Mouse (Mus musculus) forebrain, embryonic 10.5 days (tissue): ENCODE results near the gene Gm1673. TPM values are rescaled to one million over a fixed set of nuclear protein-coding genes. Genes with fewer than 3 reads are reported as not detected.

Experiments
- DNase-seq: peaks from one replicate; pipeline ENCODE4 v3.0.0-alpha.2; 2017; ENCODE audit warnings: low spot score; ENCODE audit errors: extremely low spot score
- H3K27ac ChIP-seq: fragments of 300-500 bp; sonication (generic); 2 replicates; pipeline ENCODE4 v1.5.1; 2016; ENCODE audit warnings: mild to moderate bottlenecking
- H3K27me3 ChIP-seq: fragments of 300-500 bp; sonication (generic); 2 replicates; pipeline ENCODE4 v1.6.1; 2016; ENCODE audit warnings: mild to moderate bottlenecking; ENCODE audit not compliant: poor library complexity, severe bottlenecking
- H3K36me3 ChIP-seq: fragments of 300-500 bp; sonication (generic); replicated peaks from 2 replicates; pipeline ENCODE4 v1.6.1; 2016; ENCODE audit warnings: mild to moderate bottlenecking, moderate library complexity
- H3K4me1 ChIP-seq: fragments of 300-500 bp; sonication (generic); 2 replicates; pipeline ENCODE4 v1.6.1; 2016
- H3K4me3 ChIP-seq: fragments of 300-500 bp; sonication (generic); 2 replicates; pipeline ENCODE4 v1.5.1; 2016; ENCODE audit warnings: mild to moderate bottlenecking, moderate library complexity
- H3K9me3 ChIP-seq: fragments of 300-500 bp; sonication (generic); 2 replicates; pipeline ENCODE4 v1.6.1; 2016; ENCODE audit warnings: mild to moderate bottlenecking, moderate library complexity
- WGBS: fragments of 180-500 bp; shearing (Covaris S2); methylation state at CpG from one replicate; pipeline ENCODE4 v1.1.7; 2016; 5-methylcytosine and 5-hydroxymethylcytosine counted together
- polyA plus RNA-seq: library from polyadenylated mRNA; unstranded; fragments of >200 nt; fragmentation: Nextera tagmentation; extraction: Ambion mirVana; gene quantifications from 2 replicates; pipeline ENCODE4 v1.2.1, GENCODE M21; 2016

Gene Gm1673
- polyA plus RNA-seq, 1 experiment from 2014 or later, result 256 TPM

DNA sequence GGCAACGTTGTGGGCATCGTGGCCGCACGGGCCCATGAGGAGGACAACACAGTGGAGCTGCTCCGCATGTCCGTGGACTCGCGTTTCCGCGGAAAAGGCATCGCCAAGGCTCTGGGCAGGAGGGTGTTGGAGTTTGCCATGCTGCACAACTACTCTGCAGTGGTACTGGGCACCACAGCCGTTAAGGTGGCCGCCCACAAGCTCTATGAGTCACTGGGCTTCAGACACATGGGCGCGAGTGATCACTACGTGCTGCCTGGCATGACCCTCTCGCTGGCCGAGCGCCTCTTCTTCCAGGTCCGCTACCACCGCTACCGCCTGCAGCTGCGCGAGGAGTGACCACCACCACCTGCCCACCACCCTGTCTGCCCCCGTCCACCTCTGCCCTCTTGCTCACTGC is 17.6 kb downstream of the Gm1673 start:
- Histone ChIP-seq H3K9me3 (no peaks in the 10 kb centered on the region), H3K4me1 (peaks cover 34% of the 10 kb centered on the region), H3K4me3 (no peak overlapping the region), H3K27me3 (peaks cover 37% of the 10 kb centered on the region), H3K27ac (no peak overlapping the region), H3K36me3 (peaks cover 34% of the 10 kb centered on the region)
- WGBS, result 95% methylated on average over 25 of the region's 25 CpGs
- no peak for DNase-seq

DNA sequence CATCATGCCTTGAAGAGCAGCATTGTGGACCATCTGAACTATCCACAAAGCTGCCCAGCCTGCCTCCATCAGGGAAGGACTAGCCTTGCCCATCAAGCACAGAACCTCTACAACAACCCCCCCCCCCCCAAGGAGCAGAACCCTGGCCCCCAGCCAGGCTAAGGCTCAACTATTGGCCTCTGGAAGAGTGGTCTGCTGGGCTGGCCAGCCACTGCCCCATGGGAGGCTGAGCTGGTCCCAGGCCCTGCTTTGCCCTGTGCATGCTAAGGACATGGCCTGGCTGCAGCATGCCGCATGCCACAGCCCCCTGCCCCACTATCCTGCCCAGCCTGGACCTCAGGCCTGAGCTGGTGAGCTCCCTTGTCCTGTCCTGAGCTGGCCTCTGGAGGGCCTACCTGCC is 18.2 kb downstream of the Gm1673 start:
- no peak overlapping the region for H3K27ac ChIP-seq
- H3K4me1 ChIP-seq, result peaks cover 28% of the 10 kb centered on the region
- H3K4me3 ChIP-seq, result no peak overlapping the region
- no peaks in the 10 kb centered on the region for H3K9me3 ChIP-seq
- H3K36me3 ChIP-seq, result peaks cover 34% of the 10 kb centered on the region
- no peak for DNase-seq
- WGBS, result 88% methylated on average over 1 of the region's 1 CpGs
- H3K27me3 ChIP-seq, result peaks cover 31% of the 10 kb centered on the region

DNA sequence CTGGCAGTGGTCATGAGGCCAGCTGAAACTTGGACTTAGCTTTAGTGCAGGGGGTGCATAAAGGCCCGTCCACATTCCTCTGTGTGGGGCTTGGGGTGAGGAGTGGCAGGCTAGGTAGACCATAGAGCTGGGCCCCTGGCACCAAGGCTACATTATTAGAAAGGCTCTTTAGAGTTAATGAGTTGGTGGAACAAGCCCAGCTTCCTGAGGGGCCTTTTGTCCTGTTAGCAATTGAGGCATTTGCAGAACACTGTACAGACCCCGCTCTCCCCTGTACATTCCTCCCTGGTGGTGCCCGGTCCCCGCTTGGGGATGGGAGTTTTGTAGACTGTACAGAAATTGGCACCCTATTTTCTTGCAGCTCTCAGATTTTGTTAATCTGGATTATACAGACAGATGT is 19.4 kb downstream of the Gm1673 start:
- H3K4me3 ChIP-seq, result no peak overlapping the region
- 91% methylated on average over 4 of the region's 4 CpGs for WGBS
- DNase-seq, result no peak
- H3K27me3 ChIP-seq, result peaks cover 19% of the 10 kb centered on the region
- H3K9me3 ChIP-seq, result no peaks in the 10 kb centered on the region
- H3K36me3 ChIP-seq, result peaks cover 34% of the 10 kb centered on the region
- H3K27ac ChIP-seq, result no peak overlapping the region
- peaks cover 19% of the 10 kb centered on the region for H3K4me1 ChIP-seq

DNA sequence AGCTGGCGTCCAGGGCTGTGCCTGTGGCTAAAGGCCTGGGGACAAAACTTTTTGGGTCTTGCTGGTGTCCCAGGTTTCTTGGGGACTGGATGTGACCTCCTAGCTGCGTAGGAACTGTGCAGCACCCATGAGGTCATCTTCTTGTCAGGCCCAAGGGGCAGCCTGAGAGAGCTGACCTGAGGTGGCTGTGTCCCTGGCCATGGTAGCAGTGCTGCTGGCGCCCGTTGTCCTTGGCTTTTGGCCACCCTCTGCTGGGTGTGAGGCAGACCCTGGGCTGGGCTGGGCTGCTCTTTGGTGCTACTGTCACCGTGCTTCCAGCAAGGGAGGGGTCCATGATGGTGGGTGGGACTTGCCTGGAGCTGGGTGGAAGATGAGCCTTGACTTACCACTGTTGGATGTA is 21.4 kb downstream of the Gm1673 start:
- DNase-seq, result peak; percentile 12
- peaks cover 3% of the 10 kb centered on the region; the same call in 1 of the 2 replicates for H3K4me1 ChIP-seq
- WGBS, result 89% methylated on average over 5 of the region's 5 CpGs
- H3K9me3 ChIP-seq, result no peaks in the 10 kb centered on the region
- no peak overlapping the region for H3K27ac ChIP-seq
- H3K36me3 ChIP-seq, result peaks cover 29% of the 10 kb centered on the region
- no peaks in the 10 kb centered on the region for H3K27me3 ChIP-seq
- H3K4me3 ChIP-seq, result no peak overlapping the region

DNA sequence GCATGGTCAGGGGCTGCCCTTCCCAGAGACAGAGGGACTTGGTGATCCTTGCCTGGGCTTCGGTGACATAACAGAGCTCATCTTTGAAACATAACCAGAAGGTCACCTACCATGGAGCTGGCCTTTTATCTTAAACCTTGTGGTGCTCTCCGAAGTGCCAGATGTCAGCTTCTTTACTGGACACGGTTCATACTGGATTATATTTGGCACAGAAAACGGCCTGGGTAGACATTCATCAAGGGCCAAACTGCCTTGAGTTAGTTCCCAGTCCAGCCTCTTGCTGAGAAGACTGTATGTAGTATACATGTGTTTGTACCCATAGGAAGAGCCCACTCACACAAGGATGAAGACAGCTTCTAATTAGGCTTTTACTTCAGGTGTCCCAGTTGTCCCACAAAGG is 23.6 kb downstream of the Gm1673 start:
- Histone ChIP-seq H3K4me1 (peaks cover 3% of the 10 kb centered on the region; the same call in 1 of the 2 replicates), H3K4me3 (no peak overlapping the region), H3K36me3 (peaks cover 8% of the 10 kb centered on the region), H3K9me3 (no peaks in the 10 kb centered on the region), H3K27me3 (no peaks in the 10 kb centered on the region), H3K27ac (no peak overlapping the region)
- 94% methylated on average over 4 of the region's 4 CpGs for WGBS
- DNase-seq, result no peak

DNA sequence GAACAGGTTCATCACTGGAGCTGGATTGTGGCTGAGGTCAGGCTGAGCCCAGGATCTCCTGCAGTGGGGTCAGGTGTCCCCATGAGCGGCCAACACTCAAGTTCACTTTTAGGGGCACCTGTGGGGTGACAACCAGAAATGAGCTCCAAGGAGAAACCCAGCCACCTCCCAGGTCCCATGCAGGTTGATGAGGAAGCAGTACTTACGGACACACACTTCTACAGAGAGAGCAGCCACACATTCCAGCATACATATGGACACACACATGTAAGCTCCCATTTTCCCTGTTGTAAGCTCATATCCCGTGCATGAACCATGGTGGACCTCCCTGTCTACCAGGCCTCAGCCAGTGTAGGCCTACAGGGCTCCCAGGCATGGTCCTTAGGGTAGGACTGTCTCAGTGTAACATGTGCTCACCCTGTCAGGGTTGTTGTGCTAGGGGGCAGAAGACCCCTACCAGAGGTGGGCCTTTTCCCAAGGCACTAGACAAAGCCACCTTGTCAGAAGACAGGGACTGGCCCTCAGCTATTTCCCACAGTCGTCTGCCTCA is 24.2 kb downstream of the Gm1673 start:
- 82% methylated on average over 4 of the region's 4 CpGs for WGBS

DNA sequence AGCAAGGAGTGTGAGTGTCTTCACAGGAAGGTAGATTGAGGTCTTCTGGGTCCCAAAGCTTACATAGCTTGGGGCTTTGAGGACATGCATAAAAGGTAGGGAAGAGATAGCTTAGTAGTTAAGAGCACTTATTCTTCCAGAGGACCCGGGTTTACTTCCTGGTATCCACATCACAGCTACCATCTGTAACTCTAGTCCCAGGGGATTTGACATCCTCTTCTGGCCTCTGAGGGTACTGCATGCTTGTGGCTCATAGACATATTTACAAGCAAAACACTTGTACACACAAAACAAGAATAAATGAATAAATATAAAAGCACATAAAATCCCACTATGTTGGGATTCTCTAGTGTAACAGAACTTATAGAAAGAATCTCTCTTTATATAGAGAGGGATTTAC is 31.4 kb downstream of the Gm1673 start:
- no peaks in the 10 kb centered on the region for H3K4me1 ChIP-seq
- no peaks in the 10 kb centered on the region for H3K27me3 ChIP-seq
- no peak overlapping the region for H3K27ac ChIP-seq
- no peaks in the 10 kb centered on the region for H3K36me3 ChIP-seq
- 60% methylated on average over 1 of the region's 1 CpGs for WGBS
- DNase-seq, result no peak
- H3K4me3 ChIP-seq, result no peak overlapping the region
- H3K9me3 ChIP-seq, result no peaks in the 10 kb centered on the region

More for the DNA sequence above, 24.2 kb downstream of the Gm1673 start:
- H3K9me3 ChIP-seq, result no peaks in the 10 kb centered on the region
- no peak for DNase-seq
- H3K4me1 ChIP-seq, result peaks cover 2% of the 10 kb centered on the region; the same call in 1 of the 2 replicates
- no peaks in the 10 kb centered on the region for H3K27me3 ChIP-seq
- H3K36me3 ChIP-seq, result peaks cover 1% of the 10 kb centered on the region
- H3K27ac ChIP-seq, result no peak overlapping the region
- no peak overlapping the region for H3K4me3 ChIP-seq

DNA sequence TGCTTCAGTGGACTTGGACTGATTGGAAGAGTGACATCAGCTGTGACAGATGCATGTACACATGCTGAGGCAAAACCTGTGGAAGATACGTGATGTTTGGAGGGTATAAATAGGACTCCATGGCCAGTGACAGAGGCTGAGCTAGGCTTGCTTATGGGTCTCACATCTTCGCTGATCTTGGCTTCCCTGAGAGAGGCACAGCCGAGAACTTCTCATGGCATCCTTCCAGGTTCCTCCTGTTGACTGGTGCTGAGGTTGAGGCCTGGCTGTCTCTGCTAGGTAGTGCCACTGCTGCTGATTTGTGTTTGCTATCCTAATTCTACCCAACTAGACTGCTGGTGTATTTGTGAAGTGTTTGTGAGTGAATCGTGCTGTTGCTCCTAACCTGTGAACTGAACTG is 35.7 kb downstream of the Gm1673 start:
- Histone ChIP-seq H3K36me3 (no peaks in the 10 kb centered on the region), H3K27ac (no peak overlapping the region), H3K4me1 (no peaks in the 10 kb centered on the region), H3K27me3 (no peaks in the 10 kb centered on the region), H3K4me3 (no peak overlapping the region), H3K9me3 (no peaks in the 10 kb centered on the region)
- no peak for DNase-seq
- 87% methylated on average over 4 of the region's 4 CpGs for WGBS

DNA sequence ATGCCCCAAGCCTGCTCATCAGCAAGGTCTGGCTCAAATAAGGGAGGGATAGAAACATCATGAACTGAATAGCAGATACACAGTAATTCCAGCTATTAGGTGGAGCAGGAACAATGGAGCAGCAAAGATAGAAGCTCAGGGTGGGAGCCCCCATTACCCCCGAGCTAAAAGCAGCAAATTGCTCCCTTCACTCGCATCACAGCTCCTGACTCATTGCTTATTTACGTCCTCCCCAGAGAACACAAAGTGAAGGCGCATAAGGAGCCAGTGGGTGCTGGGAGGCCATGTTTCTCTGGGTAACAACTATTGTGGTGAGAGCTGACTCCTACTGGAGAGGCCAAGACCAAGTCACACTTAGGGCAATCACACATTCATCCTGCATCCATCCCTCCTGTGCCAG is 46.9 kb downstream of the Gm1673 start:
- Histone ChIP-seq H3K4me1 (no peaks in the 10 kb centered on the region), H3K36me3 (no peaks in the 10 kb centered on the region), H3K27ac (no peak overlapping the region), H3K9me3 (no peaks in the 10 kb centered on the region), H3K4me3 (no peak overlapping the region), H3K27me3 (no peaks in the 10 kb centered on the region)
- WGBS, result 73% methylated on average over 4 of the region's 4 CpGs
- no peak for DNase-seq

DNA sequence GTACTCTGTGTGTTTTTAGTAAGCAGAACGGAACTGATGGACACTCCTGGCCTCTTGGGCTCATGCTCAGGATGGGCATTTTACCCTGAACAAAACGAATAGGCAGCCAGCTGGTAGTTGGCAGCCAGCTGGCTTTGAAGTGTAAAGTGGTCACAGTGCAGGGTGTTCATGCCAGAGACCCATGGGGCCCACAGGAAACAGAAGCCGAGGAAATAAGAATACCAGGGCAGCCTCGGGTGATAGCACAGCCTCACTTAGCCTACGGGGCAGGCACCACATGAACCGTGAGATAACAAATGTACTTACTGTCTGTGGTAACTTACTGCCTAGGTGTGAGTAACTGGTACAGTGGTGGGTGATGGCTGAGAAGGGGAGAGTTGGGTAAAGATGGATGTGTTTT is 47.8 kb downstream of the Gm1673 start:
- H3K9me3 ChIP-seq, result no peaks in the 10 kb centered on the region
- H3K4me3 ChIP-seq, result no peak overlapping the region
- WGBS, result 86% methylated on average over 6 of the region's 6 CpGs
- no peaks in the 10 kb centered on the region for H3K27me3 ChIP-seq
- H3K4me1 ChIP-seq, result no peaks in the 10 kb centered on the region
- no peaks in the 10 kb centered on the region for H3K36me3 ChIP-seq
- no peak overlapping the region for H3K27ac ChIP-seq
- no peak for DNase-seq

DNA sequence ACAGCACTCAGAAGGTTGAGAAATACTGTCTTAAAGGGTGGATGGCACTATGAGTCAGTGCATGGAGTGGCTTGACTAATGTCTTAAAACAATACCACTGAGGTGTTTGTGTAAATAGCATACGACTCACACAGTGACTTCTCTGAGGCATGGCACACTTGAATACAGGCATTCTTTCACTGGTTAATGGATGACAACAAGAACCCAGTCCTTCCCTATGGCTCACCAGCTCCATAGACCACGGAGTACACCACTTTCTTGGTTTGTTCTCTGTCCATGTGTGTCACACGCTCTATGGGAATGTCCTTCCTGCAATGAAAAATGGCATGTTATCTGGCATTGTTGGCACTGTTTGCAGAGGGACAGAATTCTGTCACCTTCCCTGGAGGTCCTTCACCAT is 49.3 kb downstream of the Gm1673 start:
- H3K4me1 ChIP-seq, result no peaks in the 10 kb centered on the region
- no peaks in the 10 kb centered on the region for H3K27me3 ChIP-seq
- no peak for DNase-seq
- no peak overlapping the region for H3K4me3 ChIP-seq
- 85% methylated on average over 3 of the region's 3 CpGs for WGBS
- no peaks in the 10 kb centered on the region for H3K36me3 ChIP-seq
- H3K27ac ChIP-seq, result no peak overlapping the region
- no peaks in the 10 kb centered on the region for H3K9me3 ChIP-seq

Other genes with a start within 250 kb of the Gm1673 start
- 57.8 and 59.2 TPM in 2 replicates for gene Letm1, start 200.6 kb upstream of the Gm1673 start, polyA plus RNA-seq
- gene Nsd2, start 162.7 kb upstream of the Gm1673 start, polyA plus RNA-seq, result 105 and 108 TPM in 2 replicates
- gene Nelfa, start 47.0 kb upstream of the Gm1673 start, polyA plus RNA-seq, result 86.9 and 89.9 TPM in 2 replicates
- 1.5 and 1.6 TPM in 2 replicates for gene Nat8l, start 12.6 kb downstream of the Gm1673 start, polyA plus RNA-seq
- gene Poln, start 186.0 kb downstream of the Gm1673 start, polyA plus RNA-seq, result 0.77 and 0.89 TPM in 2 replicates
- 53.8 and 59.4 TPM in 2 replicates for gene Haus3, start 186.1 kb downstream of the Gm1673 start, polyA plus RNA-seq
- 11.1 and 14.6 TPM in 2 replicates for gene Mxd4, start 204.3 kb downstream of the Gm1673 start, polyA plus RNA-seq